Mouse (Mus musculus): ENCODE results near the gene Aadacl3. TPM values are rescaled to one million over a fixed set of nuclear protein-coding genes. Genes with fewer than 3 reads are reported as not detected.

The Aadacl3 gene
- polyA plus RNA-seq, 1 experiment from 2014 or later = not detected

GRCm38 (mm10) chr4:144424590-144424989 lies 39.0 kb downstream of the Aadacl3 start:
- Histone ChIP-seq H3K36me3 (no peaks in the 10 kb centered on the region), H3K27me3 (no peaks in the 10 kb centered on the region), H3K27ac (replicated peaks) (no peak overlapping the region), H3K9ac (no peak overlapping the region), H3K9me3 (peaks cover 7% of the 10 kb centered on the region; the same call in 1 of the 2 replicates), H3K4me3 (no peak overlapping the region), H3K4me2 (no peak overlapping the region), H3K4me1 (replicated peaks) (no peaks in the 10 kb centered on the region)
- 81% methylated on average over 5 of the region's 5 CpGs for WGBS
- no peak for ATAC-seq (ENCODE audit: low FRiP score, low read depth)

DNA sequence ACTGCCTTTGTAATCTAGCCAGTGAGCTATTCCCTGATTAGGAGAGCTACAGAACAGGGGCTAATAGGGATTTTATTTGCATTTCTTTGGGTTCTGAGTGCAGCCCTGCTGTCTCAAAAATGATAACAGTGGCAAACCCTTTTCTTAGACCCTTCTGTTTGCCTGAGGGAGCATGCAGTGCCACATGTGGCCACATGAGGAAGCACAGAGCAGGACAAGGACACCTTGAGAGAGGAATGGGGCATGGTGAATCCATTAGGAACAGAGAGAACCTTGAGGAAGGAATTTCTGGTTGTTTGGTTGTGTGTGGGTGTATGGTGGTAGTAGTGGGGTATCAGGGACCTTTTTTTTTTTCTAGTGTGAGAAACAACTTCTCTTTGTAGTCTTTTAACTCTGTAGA lies 42.9 kb downstream of the Aadacl3 start:
- Histone ChIP-seq H3K4me2 (no peak overlapping the region), H3K36me3 (no peaks in the 10 kb centered on the region), H3K27me3 (no peaks in the 10 kb centered on the region), H3K27ac (replicated peaks) (no peak overlapping the region), H3K4me1 (replicated peaks) (no peaks in the 10 kb centered on the region), H3K9ac (no peak overlapping the region), H3K4me3 (no peak overlapping the region), H3K9me3 (peaks cover 10% of the 10 kb centered on the region)
- ATAC-seq (ENCODE audit: low FRiP score, low read depth) = no peak

GRCm38 (mm10) chr4:144408290-144408689 lies 55.3 kb downstream of the Aadacl3 start, which contains the start of gene Pramef12:
Gene Pramef12 (minus strand): TSS chr4:144408464.
- peaks cover 4% of the 10 kb centered on the region for H3K9me3 ChIP-seq
- 80% methylated on average over 9 of the region's 9 CpGs for WGBS
- H3K9ac ChIP-seq = no peak within 1 kb of the TSS
- no peak for ATAC-seq (ENCODE audit: low FRiP score, low read depth)
- no peak within 1 kb of the TSS for H3K4me3 ChIP-seq
- no peak within 1 kb of the TSS for H3K27ac ChIP-seq (replicated peaks)
- H3K27me3 ChIP-seq = no peaks in the 10 kb centered on the region
- H3K4me1 ChIP-seq (replicated peaks) = no peaks in the 10 kb centered on the region
- H3K4me2 ChIP-seq = no peak within 1 kb of the TSS
- no peaks in the 10 kb centered on the region for H3K36me3 ChIP-seq

GRCm38 (mm10) chr4:144406261-144406660 lies 57.3 kb downstream of the Aadacl3 start:
- no peaks in the 10 kb centered on the region for H3K27me3 ChIP-seq
- H3K4me1 ChIP-seq (replicated peaks) = no peaks in the 10 kb centered on the region
- peaks cover 4% of the 10 kb centered on the region for H3K9me3 ChIP-seq
- H3K4me2 ChIP-seq = no peak overlapping the region
- no peak for ATAC-seq (ENCODE audit: low FRiP score, low read depth)
- H3K27ac ChIP-seq (replicated peaks) = no peak overlapping the region
- H3K36me3 ChIP-seq = no peaks in the 10 kb centered on the region
- WGBS = 70% methylated on average over 3 of the region's 3 CpGs
- H3K9ac ChIP-seq = no peak overlapping the region
- H3K4me3 ChIP-seq = no peak overlapping the region

DNA sequence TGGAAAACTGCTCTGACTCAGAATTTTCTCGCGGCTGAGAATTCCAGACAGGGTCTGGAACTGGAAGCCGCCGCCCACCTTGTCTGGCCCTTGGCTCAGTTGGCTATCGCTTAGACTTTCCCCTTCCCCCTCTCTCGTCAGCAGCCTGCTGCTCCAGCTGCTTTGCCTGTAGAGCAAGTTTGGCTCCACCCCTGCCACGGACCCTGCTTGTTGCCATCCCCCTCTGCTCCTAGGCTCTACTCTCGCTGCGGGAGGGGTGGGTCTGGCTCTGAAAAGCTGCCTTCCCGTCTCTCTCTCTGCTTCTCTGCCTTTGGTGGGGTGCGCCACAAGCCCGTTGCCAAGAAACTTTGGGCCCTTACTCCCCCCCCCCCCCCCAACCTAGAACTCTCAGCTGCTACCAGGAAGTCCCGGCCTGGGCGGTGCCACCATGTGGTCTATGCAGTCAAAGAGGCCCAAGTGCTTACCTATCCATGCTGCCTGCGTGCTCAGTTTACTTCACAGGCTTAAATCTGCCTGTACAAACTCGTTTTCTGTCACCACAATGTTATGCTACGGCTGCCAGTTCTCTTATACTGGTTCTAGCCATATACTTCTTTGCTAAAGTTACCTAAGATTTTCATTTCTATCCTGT lies 59.0 kb downstream of the Aadacl3 start:
- ATAC-seq (ENCODE audit: low FRiP score, low read depth) = no peak
- H3K4me3 ChIP-seq = 0 out of 2 replicates have a peak overlapping the region, but pooled peaks have one; percentile 8
- H3K9me3 ChIP-seq = peaks cover 4% of the 10 kb centered on the region; the same call in 1 of the 2 replicates
- H3K4me1 ChIP-seq (replicated peaks) = no peaks in the 10 kb centered on the region
- no peaks in the 10 kb centered on the region for H3K27me3 ChIP-seq
- H3K9ac ChIP-seq = no peak overlapping the region
- no peak overlapping the region for H3K27ac ChIP-seq (replicated peaks)
- no peaks in the 10 kb centered on the region for H3K36me3 ChIP-seq
- 9% methylated on average over 17 of the region's 17 CpGs for whole genome bisulfite sequencing
- peak overlapping the region; percentile 43 for H3K4me2 ChIP-seq

Other genes starting within 250 kb of the Aadacl3 start
- gene Pramel5, start 183.3 kb downstream of the Aadacl3 start, polyA plus RNA-seq (2015; fragmentation: Nextera tagmentation; extraction: Ambion mirVana) = not detected in 2 replicates
- gene Gm13128, start 133.5 kb downstream of the Aadacl3 start, polyA plus RNA-seq (2015; fragmentation: Nextera tagmentation; extraction: Ambion mirVana) = not detected in 2 replicates
- not detected in 2 replicates for gene Gm13119, start 105.8 kb downstream of the Aadacl3 start, polyA plus RNA-seq (2015; fragmentation: Nextera tagmentation; extraction: Ambion mirVana)
- not detected in 2 replicates for gene Pramef20, start 85.8 kb downstream of the Aadacl3 start, polyA plus RNA-seq (2015; fragmentation: Nextera tagmentation; extraction: Ambion mirVana)
- not detected in 2 replicates for gene Pramef12, start 55.3 kb downstream of the Aadacl3 start, polyA plus RNA-seq (2015; fragmentation: Nextera tagmentation; extraction: Ambion mirVana)
- gene 1700012P22Rik, start 25.0 kb downstream of the Aadacl3 start, polyA plus RNA-seq (2015; fragmentation: Nextera tagmentation; extraction: Ambion mirVana) = 0.28 TPM in 1 of 2 replicates, not detected in the other
- not detected in 2 replicates for gene Gm9944, start 10.4 kb downstream of the Aadacl3 start, polyA plus RNA-seq (2015; fragmentation: Nextera tagmentation; extraction: Ambion mirVana)
- gene 9430007A20Rik, start 56.1 kb upstream of the Aadacl3 start, polyA plus RNA-seq (2015; fragmentation: Nextera tagmentation; extraction: Ambion mirVana) = not detected in 2 replicates
- gene Gm13124, start 101.4 kb upstream of the Aadacl3 start, polyA plus RNA-seq (2015; fragmentation: Nextera tagmentation; extraction: Ambion mirVana) = not detected in 2 replicates
- gene Aadacl4, start 150.0 kb upstream of the Aadacl3 start, polyA plus RNA-seq (2015; fragmentation: Nextera tagmentation; extraction: Ambion mirVana) = not detected in 2 replicates
- not detected in 2 replicates for gene Gm436, start 222.6 kb upstream of the Aadacl3 start, polyA plus RNA-seq (2015; fragmentation: Nextera tagmentation; extraction: Ambion mirVana)